Mouse (Mus musculus): ENCODE measurements around the gene Pxn. TPM values are rescaled to one million over a fixed set of nuclear protein-coding genes. Genes with fewer than 3 reads are reported as not detected.

Gene Pxn
- polyA plus RNA-seq, 1 experiment from 2014 or later, result 28.6 TPM

DNA sequence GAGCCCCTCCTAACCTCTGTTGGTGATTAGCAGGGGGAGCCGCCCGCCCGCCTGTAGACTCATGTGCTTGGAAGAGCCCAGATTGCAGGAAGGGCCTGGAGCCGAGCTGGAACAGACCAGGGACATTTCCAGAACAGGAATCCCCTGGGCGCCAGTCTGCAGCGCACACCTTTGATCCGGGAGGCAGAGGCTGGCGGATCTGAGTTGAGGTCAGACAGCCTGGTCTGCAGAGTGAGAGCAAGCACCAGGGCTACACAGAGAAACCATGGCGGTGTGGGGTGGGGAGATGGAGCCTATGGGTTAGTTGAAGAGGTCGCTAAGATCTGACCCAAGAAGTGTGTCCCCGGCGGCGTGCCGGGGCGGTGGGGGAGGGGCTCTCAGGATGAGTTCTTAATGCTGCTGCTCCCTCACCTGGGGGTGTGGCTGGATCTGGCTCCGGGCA lies 27.8 kb downstream of the Pxn start:
- no peaks in the 10 kb centered on the region for H3K9me3 ChIP-seq (ENCODE audit: control insufficient read depth, low read length)
- H3K36me3 ChIP-seq (ENCODE audit: control insufficient read depth, insufficient read depth, low read length), result no peaks in the 10 kb centered on the region
- peaks cover 70% of the 10 kb centered on the region for H3K4me1 ChIP-seq (ENCODE audit: control insufficient read depth, insufficient read depth, low read length)
- H3K9ac ChIP-seq (ENCODE audit: low read depth, low read length), result peak overlapping the region; percentile 38; the same call in 1 of the 2 replicates
- no peak overlapping the region for H3K4me3 ChIP-seq (ENCODE audit: low read depth, low read length)
- no peaks in the 10 kb centered on the region for H3K27me3 ChIP-seq (replicated peaks; ENCODE audit: control insufficient read depth, insufficient read depth, low read length)
- ATAC-seq (ENCODE audit: low read depth) (no peak), DNase-seq (ENCODE audit: low spot score) (peak; percentile 56)
- WGBS, result 15% methylated on average over 15 of the region's 16 CpGs
- peak overlapping the region; percentile 19 for H3K4me2 ChIP-seq (ENCODE audit: low read depth, low read length)
- H3K27ac ChIP-seq (replicated peaks; ENCODE audit: low read depth, low read length), result peak overlapping the region; percentile 34

DNA sequence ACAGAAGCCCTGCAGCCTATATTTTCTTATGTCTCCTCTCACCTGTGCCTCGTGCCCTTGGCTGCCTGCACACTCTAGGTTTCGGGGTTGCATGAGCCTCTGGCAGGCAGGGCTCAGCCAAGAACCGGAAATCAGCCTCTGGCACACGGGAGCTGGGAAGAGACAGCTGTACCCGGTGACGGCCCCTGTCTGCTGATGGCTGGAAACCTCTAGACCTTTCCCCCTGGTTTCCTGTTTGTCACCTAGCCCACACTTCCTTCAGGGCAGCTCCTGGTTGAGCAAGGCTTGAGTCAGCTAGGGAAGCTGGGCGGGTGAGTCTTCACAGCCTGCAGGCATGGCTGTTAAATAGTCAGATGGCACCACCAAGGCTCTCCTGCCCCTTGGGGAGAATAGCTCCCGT lies 28.4 kb downstream of the Pxn start:
- H3K4me3 ChIP-seq (ENCODE audit: low read depth, low read length), result no peak overlapping the region
- 0 out of 2 replicates have a peak overlapping the region, but pooled peaks have one; percentile 11 for H3K27ac ChIP-seq (replicated peaks; ENCODE audit: low read depth, low read length)
- WGBS, result 18% methylated on average over 8 of the region's 8 CpGs
- DNase-seq (ENCODE audit: low spot score) (peak; percentile 27), ATAC-seq (ENCODE audit: low read depth) (no peak)
- H3K4me2 ChIP-seq (ENCODE audit: low read depth, low read length), result peak overlapping the region; percentile 19; the same call in 1 of the 2 replicates
- no peaks in the 10 kb centered on the region for H3K27me3 ChIP-seq (replicated peaks; ENCODE audit: control insufficient read depth, insufficient read depth, low read length)
- H3K36me3 ChIP-seq (ENCODE audit: control insufficient read depth, insufficient read depth, low read length), result no peaks in the 10 kb centered on the region
- H3K4me1 ChIP-seq (ENCODE audit: control insufficient read depth, insufficient read depth, low read length), result peaks cover 64% of the 10 kb centered on the region
- H3K9ac ChIP-seq (ENCODE audit: low read depth, low read length), result no peak overlapping the region; the same call in 1 of the 2 replicates
- no peaks in the 10 kb centered on the region for H3K9me3 ChIP-seq (ENCODE audit: control insufficient read depth, low read length)

DNA sequence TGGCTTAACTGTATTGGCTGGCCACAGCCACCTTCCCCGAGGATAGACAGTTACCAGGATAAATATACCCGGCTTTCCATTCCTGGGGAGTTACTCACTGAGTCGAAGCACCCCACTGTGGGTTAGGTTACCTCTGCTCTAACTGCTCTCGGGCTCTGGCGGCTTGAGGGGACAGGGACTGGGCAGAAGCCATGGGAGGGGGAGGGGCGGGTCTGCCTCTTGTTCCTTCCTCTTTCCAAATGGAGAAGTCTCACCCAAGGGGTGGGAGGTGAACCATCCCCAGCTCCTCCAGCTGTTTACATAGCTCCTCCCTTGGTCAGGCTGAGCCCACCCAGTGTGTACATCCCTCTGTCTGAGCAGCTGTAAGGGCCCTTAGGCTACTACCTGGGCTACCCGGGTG lies 29.2 kb downstream of the Pxn start:
- 22% methylated on average over 7 of the region's 7 CpGs for WGBS
- Histone ChIP-seq H3K36me3 (ENCODE audit: control insufficient read depth, insufficient read depth, low read length) (no peaks in the 10 kb centered on the region), H3K4me2 (ENCODE audit: low read depth, low read length) (no peak overlapping the region), H3K4me3 (ENCODE audit: low read depth, low read length) (no peak overlapping the region), H3K9ac (ENCODE audit: low read depth, low read length) (no peak overlapping the region), H3K4me1 (ENCODE audit: control insufficient read depth, insufficient read depth, low read length) (peaks cover 56% of the 10 kb centered on the region), H3K9me3 (ENCODE audit: control insufficient read depth, low read length) (no peaks in the 10 kb centered on the region), H3K27ac (replicated peaks; ENCODE audit: low read depth, low read length) (0 out of 2 replicates have a peak overlapping the region, but pooled peaks have one; percentile 11), H3K27me3 (replicated peaks; ENCODE audit: control insufficient read depth, insufficient read depth, low read length) (no peaks in the 10 kb centered on the region)
- DNase-seq (ENCODE audit: low spot score) (no peak), ATAC-seq (ENCODE audit: low read depth) (no peak)

DNA sequence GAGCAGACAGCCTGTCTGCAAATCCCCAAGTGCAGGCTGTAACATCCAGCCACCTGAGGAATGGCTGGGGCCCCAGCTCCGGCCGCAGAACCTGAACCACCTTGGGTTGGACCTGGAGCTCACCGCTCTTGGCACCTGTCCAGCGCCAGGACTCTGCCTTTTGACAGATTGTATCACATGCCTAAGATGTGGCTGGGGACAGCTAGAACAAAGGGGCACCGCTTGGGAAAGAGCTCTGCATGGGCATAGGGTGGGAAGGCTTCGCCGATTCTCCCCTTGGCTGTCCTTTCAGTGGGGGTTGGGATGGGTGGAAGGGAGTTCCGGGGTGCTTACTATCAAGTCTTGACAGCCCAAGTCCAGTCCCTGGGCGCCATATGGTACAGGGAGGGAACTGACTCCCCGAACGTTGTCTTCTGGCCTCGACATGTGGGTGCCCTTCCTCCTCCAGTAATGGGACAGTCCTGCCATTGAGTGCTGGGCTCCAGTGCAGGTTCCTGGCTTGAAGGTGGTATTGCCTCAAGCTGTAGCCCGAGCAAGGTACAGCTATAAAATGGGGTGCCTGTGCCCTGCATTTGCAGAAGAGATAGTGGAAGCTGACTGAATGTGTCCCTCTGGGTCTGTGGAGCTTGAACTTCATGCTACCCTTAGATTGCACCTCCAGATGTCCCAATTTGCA lies 31.7 kb downstream of the Pxn start:
- H3K36me3 ChIP-seq (ENCODE audit: control insufficient read depth, insufficient read depth, low read length), result no peaks in the 10 kb centered on the region
- 62% methylated on average over 13 of the region's 13 CpGs for WGBS
- H3K27me3 ChIP-seq (replicated peaks; ENCODE audit: control insufficient read depth, insufficient read depth, low read length), result no peaks in the 10 kb centered on the region
- ATAC-seq (ENCODE audit: low read depth), result peak; percentile 12; the same call in 1 of the 2 replicates
- H3K4me1 ChIP-seq (ENCODE audit: control insufficient read depth, insufficient read depth, low read length), result peaks cover 48% of the 10 kb centered on the region
- H3K4me2 ChIP-seq (ENCODE audit: low read depth, low read length), result peak overlapping the region; percentile 21; the same call in 1 of the 2 replicates
- no peak for DNase-seq (ENCODE audit: low spot score)
- H3K9me3 ChIP-seq (ENCODE audit: control insufficient read depth, low read length), result no peaks in the 10 kb centered on the region
- H3K27ac ChIP-seq (replicated peaks; ENCODE audit: low read depth, low read length), result peak overlapping the region; percentile 63; the same call in 1 of the 2 replicates
- H3K4me3 ChIP-seq (ENCODE audit: low read depth, low read length), result no peak overlapping the region
- H3K9ac ChIP-seq (ENCODE audit: low read depth, low read length), result peak overlapping the region; percentile 3; the same call in 1 of the 2 replicates

DNA sequence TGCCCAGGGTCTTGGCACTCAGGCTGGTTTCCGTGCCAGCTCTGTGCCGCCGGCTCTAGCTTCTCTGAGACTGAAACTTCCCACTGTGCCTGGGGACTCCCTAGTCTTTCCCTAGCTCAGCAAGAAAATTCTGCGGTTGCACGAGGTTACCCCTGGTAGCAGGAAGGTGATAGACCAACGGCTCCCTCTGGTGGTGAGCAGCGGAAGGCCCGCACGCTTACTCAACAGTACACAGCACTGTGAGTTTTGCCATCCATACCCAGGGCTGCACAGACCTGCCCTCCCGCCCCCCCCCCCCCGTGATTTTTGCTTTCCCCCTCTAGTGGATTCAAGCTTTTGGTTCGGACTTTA lies 32.2 kb downstream of the Pxn start:
- Histone ChIP-seq H3K27me3 (replicated peaks; ENCODE audit: control insufficient read depth, insufficient read depth, low read length) (no peaks in the 10 kb centered on the region), H3K4me2 (ENCODE audit: low read depth, low read length) (peak overlapping the region; percentile 21; the same call in 1 of the 2 replicates)
- peak; percentile 91 for ATAC-seq (ENCODE audit: low read depth)

DNA sequence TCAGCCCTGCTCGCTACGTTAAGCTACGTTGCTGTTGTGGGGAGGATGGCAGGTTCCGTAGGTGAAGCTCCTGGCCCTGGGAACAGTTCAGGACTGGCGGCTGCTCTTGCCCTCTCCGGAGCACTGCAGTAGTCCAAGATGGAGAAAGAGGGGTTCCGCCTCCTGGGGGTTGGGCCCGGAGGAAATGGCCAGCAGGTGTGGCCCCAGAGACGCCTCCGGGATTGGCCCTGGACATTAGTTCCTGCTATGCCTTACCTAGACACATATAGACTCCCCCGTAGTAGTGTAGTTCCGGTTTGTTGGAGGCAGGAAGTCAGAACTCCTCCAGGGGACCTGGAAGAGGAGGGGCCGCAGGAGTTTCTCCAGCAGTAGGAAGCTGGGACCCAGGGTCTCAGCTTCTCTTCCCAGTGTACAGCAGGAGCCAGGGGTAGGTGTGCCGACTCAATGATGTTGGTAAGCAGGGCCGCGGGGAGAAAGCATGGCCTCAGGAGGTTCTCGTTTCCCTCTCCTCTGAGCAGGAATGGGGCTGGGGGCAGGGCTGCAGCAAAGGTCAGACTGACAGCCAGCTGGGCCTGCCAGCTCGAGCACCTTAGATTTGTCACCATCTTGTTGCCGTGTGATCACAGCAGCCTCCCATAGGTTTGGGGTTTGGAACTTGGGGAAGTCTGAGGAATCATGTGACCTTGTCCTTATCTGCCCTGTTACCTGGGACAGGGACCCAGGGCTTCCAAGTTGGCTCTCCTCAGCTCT lies 36.3 kb downstream of the Pxn start:
- H3K9ac ChIP-seq (ENCODE audit: low read depth, low read length), result peak overlapping the region; percentile 48
- no peaks in the 10 kb centered on the region for H3K9me3 ChIP-seq (ENCODE audit: control insufficient read depth, low read length)
- WGBS, result 34% methylated on average over 19 of the region's 19 CpGs
- H3K4me1 ChIP-seq (ENCODE audit: control insufficient read depth, insufficient read depth, low read length), result peaks cover 36% of the 10 kb centered on the region
- DNase-seq (ENCODE audit: low spot score), result no peak
- H3K27ac ChIP-seq (replicated peaks; ENCODE audit: low read depth, low read length), result peak overlapping the region; percentile 63
- no peak overlapping the region for H3K4me3 ChIP-seq (ENCODE audit: low read depth, low read length)
- peak overlapping the region; percentile 23; the same call in 1 of the 2 replicates for H3K4me2 ChIP-seq (ENCODE audit: low read depth, low read length)
- H3K36me3 ChIP-seq (ENCODE audit: control insufficient read depth, insufficient read depth, low read length), result peaks cover 31% of the 10 kb centered on the region
- ATAC-seq (ENCODE audit: low read depth), result no peak
- H3K27me3 ChIP-seq (replicated peaks; ENCODE audit: control insufficient read depth, insufficient read depth, low read length), result no peaks in the 10 kb centered on the region

More for the DNA sequence above, 32.2 kb downstream of the Pxn start:
- Histone ChIP-seq H3K27ac (replicated peaks; ENCODE audit: low read depth, low read length) (no peak overlapping the region), H3K9ac (ENCODE audit: low read depth, low read length) (peak overlapping the region; percentile 19; the same call in 1 of the 2 replicates), H3K4me1 (ENCODE audit: control insufficient read depth, insufficient read depth, low read length) (peaks cover 49% of the 10 kb centered on the region), H3K36me3 (ENCODE audit: control insufficient read depth, insufficient read depth, low read length) (no peaks in the 10 kb centered on the region), H3K9me3 (ENCODE audit: control insufficient read depth, low read length) (no peaks in the 10 kb centered on the region), H3K4me3 (ENCODE audit: low read depth, low read length) (no peak overlapping the region)
- WGBS, result 1% methylated on average over 12 of the region's 12 CpGs
- peak; percentile 95 for DNase-seq (ENCODE audit: low spot score)

DNA sequence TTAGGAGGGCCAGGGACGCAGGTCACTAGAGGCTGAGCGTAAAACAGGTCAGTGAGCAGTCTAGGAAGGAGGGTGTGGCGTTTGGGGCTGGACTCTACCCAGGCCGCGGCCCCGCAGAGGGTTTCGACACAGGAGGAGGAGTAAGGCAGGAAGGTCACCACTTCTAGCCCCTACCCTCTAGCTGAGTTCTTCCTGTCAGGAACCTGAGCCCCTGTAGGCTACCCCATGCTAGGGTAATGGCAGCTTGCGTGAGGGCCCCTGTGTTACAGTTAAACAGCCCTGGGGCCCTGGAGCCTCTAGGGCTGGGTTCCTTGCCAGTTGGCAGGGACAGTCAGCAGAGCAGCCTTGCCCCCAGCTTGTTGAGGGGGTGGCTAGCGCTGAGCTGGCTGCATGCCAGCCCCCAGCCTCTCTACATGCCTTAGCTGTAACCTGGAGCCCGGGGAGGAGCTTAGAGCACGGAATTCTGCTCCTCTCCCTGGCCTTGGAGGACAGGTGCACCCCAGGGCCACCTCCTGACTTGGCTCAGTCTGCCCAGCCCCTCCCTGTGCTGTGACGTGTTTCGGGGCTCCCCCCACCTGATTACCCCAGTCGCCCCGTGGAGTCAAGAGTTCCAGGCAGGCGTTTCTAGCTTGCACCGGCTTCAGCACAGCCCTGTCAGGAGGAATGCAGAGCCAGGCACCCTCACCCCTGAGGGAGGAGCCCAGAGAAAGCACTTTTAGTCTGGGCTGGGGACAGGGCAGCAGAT lies 37.2 kb downstream of the Pxn start:
- peak; percentile 85 for ATAC-seq (ENCODE audit: low read depth)
- Histone ChIP-seq H3K4me3 (ENCODE audit: low read depth, low read length) (no peak overlapping the region), H3K4me1 (ENCODE audit: control insufficient read depth, insufficient read depth, low read length) (peaks cover 28% of the 10 kb centered on the region), H3K27me3 (replicated peaks; ENCODE audit: control insufficient read depth, insufficient read depth, low read length) (no peaks in the 10 kb centered on the region), H3K36me3 (ENCODE audit: control insufficient read depth, insufficient read depth, low read length) (peaks cover 40% of the 10 kb centered on the region), H3K4me2 (ENCODE audit: low read depth, low read length) (peak overlapping the region; percentile 23), H3K9me3 (ENCODE audit: control insufficient read depth, low read length) (no peaks in the 10 kb centered on the region), H3K9ac (ENCODE audit: low read depth, low read length) (peak overlapping the region; percentile 37), H3K27ac (replicated peaks; ENCODE audit: low read depth, low read length) (peak overlapping the region; percentile 63)
- peak; percentile 89 for DNase-seq (ENCODE audit: low spot score)
- 33% methylated on average over 16 of the region's 17 CpGs for WGBS

DNA sequence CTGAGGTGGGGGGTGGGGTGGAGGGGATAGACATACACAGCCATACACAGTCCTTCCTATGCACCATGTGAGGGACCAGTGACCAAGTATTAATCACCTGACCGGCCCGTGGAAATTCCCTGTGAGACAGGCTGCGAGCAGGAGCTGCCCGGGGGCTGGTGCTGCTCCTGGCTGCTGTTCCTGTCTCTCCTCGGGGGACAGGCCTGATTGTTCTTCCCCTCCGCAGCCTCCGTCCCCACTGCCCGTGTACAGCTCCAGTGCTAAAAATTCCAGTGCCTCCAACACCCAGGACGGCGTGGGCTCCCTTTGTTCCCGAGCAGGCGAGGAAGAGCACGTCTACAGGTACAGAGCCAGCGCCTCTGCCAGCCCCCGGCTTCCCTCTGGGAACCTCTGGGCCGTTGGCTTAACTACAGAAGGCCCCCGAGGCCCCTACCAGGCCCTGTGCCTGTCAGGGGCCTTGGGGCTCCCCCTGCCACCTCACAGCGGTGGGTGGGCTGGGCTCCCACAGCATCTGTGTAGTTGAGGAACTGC lies 38.2 kb downstream of the Pxn start:
- Histone ChIP-seq H3K4me3 (ENCODE audit: low read depth, low read length) (no peak overlapping the region), H3K4me1 (ENCODE audit: control insufficient read depth, insufficient read depth, low read length) (peaks cover 28% of the 10 kb centered on the region), H3K36me3 (ENCODE audit: control insufficient read depth, insufficient read depth, low read length) (peaks cover 45% of the 10 kb centered on the region), H3K4me2 (ENCODE audit: low read depth, low read length) (no peak overlapping the region), H3K27me3 (replicated peaks; ENCODE audit: control insufficient read depth, insufficient read depth, low read length) (no peaks in the 10 kb centered on the region), H3K9me3 (ENCODE audit: control insufficient read depth, low read length) (no peaks in the 10 kb centered on the region), H3K27ac (replicated peaks; ENCODE audit: low read depth, low read length) (no peak overlapping the region), H3K9ac (ENCODE audit: low read depth, low read length) (no peak overlapping the region)
- no peak for ATAC-seq (ENCODE audit: low read depth)
- no peak for DNase-seq (ENCODE audit: low spot score)
- 39% methylated on average over 16 of the region's 18 CpGs for WGBS
